Mouse (Mus musculus): ENCODE data around the gene Tomm5. TPM values are rescaled to one million over a fixed set of nuclear protein-coding genes. Genes with fewer than 3 reads are reported as not detected.
A peak's percentile ranks its signal among the peaks of the same experiment; 100 is the strongest.
"Not testable (repeated sequence)": the region's sequence is repeated elsewhere in the genome, so short reads cannot be mapped to it uniquely, and the experiment has no call there.

The Tomm5 gene
- total RNA-seq, 2 experiments from 2014 or later: 68.0 to 69.5 TPM

DNA sequence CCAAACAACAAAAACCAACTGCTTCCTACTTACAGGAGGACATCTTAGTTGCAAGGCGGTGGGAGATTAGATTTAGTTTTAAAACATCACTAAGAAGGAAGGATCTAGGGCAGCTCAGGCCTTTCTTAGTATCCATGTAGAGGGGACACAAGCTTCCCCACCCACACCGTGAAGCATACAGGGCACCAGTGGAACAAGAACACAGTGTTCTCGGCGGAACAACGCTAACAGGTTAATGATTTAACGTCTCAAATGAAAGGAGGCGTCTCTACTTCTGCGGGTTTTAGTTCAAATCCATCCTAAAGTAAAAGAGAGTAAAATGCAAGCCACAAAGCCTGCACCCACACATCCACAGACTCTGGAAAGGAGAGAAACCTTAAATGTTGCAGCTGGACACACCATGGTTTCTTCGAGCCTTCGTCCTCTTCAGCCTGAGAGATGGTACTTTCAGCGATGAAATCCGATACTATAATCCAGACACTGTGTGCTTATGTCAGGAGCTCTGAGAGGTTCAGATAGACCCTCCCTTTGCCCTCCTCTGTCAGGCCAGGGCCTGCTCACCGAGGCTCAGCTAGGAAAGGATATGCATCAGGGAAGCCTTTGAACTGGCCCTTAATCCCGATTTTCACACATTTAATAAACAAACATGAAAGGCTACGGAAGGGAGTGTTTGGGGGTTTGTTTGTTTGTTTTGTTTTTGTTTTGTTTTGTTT, 35.5 kb downstream of the Tomm5 start:
- intact Hi-C loops (cut with DNase I; ENCODE audit: low total_unique reads): no loop called here
- no peak for DNase-seq

DNA sequence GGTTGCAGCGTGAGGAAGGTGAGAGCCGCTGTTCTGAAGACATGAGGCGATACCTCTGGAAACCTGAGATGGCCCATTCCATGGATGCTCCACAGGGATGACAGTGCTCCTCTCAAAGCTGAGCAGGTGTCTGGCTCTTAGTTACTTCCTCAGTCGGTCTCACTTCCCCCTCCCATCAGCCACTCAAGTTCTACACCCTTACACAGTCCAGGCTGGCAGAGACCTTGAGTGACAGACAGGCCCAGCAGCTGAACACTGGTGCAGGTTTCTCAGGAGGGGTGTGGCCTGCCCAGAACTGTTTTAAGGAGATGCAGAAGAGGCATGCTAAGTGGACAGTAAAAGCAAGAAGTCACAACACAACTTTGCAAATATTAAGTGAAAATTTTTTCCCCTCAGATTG, 40.2 kb downstream of the Tomm5 start:
- intact Hi-C loops (cut with DNase I; ENCODE audit: low total_unique reads): no loop called here
- DNase-seq: no peak

DNA sequence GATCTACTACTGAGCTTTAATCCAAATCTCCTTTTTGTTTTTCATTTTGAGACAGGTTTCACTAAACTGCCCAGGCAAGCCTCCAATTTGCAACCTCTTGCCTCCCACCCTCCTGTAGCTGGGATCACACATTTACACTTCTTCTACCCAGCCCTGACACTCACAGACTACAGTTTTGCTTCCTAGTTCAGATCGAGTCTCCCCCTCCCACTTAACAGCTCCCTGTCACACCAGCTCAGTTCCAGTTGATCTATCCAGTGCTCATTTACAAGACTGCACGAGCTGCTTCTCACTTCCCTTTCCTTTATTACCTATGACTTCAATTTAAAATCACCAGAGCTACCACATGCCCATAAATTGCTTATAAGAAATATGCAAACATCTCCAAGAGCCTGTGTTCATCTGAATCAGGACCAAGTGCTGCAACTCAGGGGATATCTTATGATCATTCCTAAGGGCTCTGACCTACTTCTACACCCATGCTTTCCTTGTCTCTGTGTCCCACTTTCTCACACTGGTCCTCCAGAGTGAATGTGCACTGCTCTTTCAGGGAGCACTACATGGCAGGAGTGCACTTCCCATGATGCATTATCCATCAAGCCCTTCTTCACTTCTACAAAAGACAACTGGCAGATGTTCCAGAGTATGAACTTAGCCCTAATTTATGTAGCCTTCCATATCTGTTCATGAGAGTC, 41.7 kb downstream of the Tomm5 start:
- no peak for DNase-seq
- intact Hi-C loops (cut with DNase I; ENCODE audit: low total_unique reads): no loop called here

- intact Hi-C loops (cut with DNase I; ENCODE audit: low total_unique reads): no loop called here
- DNase-seq: no peak
Observed at GRCm38 (mm10) chr4:45064577-45064976, 43.3 kb downstream of the Tomm5 start.

GRCm38 (mm10) chr4:45063836-45064235, 44.1 kb downstream of the Tomm5 start:
- DNase-seq; intact Hi-C loops (cut with DNase I; ENCODE audit: low total_unique reads): not testable (repeated sequence)

DNA sequence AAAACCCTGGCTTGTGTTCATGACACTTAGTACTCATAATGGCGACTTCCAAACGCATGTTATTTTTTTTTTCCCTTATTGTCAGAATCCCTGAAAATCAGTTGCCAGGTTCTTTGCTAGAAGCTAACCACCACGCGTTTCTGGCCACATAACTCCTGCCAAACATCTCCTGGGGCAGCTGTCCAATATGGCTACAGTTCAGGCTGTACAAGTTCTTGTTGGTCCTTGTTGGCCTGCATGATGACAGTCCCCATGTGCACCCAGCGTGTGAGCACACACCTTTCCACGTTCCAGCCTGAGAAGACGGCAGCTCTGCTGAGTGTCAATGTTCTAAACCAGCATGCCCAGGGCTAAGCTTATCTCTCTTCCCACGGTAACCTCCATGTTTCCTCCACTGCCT, 52.5 kb downstream of the Tomm5 start:
- DNase-seq: peak; percentile 34
- intact Hi-C loops (cut with DNase I; ENCODE audit: low total_unique reads): no loop called here

Other genes starting within 250 kb of the Tomm5 start
- 10 to 100 TPM; 35.3 to 35.6 TPM for gene Grhpr, start 126.7 kb downstream of the Tomm5 start, total RNA-seq (2021)
- 1 to 10 TPM; 4.0 to 6.0 TPM for gene Zbtb5, start 95.7 kb downstream of the Tomm5 start, total RNA-seq (2021)
- 1 to 10 TPM; 3.9 to 6.6 TPM for gene Polr1e, start 89.5 kb downstream of the Tomm5 start, total RNA-seq (2021)
- 1 to 10 TPM; 3.3 to 4.3 TPM for gene Fbxo10, start 23.5 kb downstream of the Tomm5 start, total RNA-seq (2021)
- gene Frmpd1, start 76.8 kb upstream of the Tomm5 start, total RNA-seq (2021): 1 to 10 TPM; 1.9 to 2.5 TPM
- 1 to 10 TPM; 3.1 to 4.9 TPM for gene Trmt10b, start 189.0 kb upstream of the Tomm5 start, total RNA-seq (2021)
- 10 to 100 TPM; 11.9 to 12.2 TPM for gene Dcaf10, start 234.0 kb upstream of the Tomm5 start, total RNA-seq (2021)
- gene Exosc3, start 234.6 kb upstream of the Tomm5 start, total RNA-seq (2021): 10 to 100 TPM in 1 of 2 experiments, 1 to 10 TPM in 1; 8.2 to 11.7 TPM